Mouse (Mus musculus) small intestine, adult 2 months (tissue): ENCODE results near the gene Calhm6.

ENCODE experiments used
- CTCF ChIP-seq: fragments of 200-500 bp; IDR thresholded peaks from 2 replicates; pipeline ENCODE4 v1.5.1; 2012; ENCODE audit warnings: low read depth, mild to moderate bottlenecking, control low read depth, inconsistent platforms, low read length, moderate library complexity, mixed read lengths; ENCODE audit not compliant: insufficient replicate concordance, insufficient read length; ENCODE audit errors: extremely low read depth
- POLR2A ChIP-seq: fragments of 200-500 bp; IDR thresholded peaks from 2 replicates; pipeline ENCODE4 v1.6.1; 2012; ENCODE audit warnings: low read depth, mild to moderate bottlenecking, control low read depth, inconsistent platforms, low read length, moderate library complexity

DNA sequence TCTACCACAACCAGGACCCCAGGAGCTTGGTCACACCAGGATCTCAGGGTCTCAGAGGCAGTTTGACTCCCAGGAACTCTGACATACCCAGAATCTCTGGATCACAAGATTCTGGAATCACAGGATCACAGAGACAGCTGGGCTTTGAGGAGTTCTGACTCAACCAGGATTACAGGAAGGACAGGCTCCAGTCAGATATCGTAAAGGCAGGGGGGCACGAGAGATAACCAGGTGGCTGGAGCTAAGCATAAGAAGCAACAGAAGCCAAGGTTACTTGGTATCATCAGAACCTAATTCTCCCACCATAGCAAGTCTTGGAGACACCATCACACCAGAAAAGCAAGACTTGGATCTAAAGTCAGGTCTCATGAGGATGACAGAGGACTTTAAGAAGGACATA, 13.9 kb upstream of the Calhm6 start:
- TF ChIP-seq CTCF (no peak), POLR2A (no peak)
